Mouse (Mus musculus): ENCODE data around the gene Psmb11.

DNA sequence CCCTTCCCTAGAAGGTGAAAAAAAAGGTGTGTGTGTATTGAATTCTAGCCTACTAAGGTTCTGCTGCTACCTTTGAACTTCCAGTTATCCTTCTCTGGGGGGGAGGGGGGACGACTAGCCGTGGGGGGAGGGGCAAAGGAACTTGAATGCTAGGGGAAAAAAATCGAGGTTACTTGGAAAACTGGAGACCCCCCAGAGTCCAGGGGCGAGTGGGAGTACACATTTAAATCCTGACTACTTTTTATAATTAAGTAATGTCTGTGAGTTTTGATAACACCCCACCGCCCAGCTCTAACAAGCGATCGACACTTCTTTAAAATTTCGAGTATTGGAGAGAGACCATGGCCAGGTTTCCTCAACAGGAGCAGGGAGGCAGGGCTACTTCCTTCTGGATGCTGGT lies 46.2 kb upstream of the Psmb11 start:
- TF ChIP-seq GATA1 (IDR thresholded peaks at IDR 0.05; ENCODE audit: low read length) (no peak), TAL1 (IDR thresholded peaks at IDR 0.05; ENCODE audit: low read length) (no peak)
